Mouse (Mus musculus) gonadal fat pad, adult 2 months (tissue): Measurements from ENCODE around the gene Lcp2. TPM values are rescaled to one million over a fixed set of nuclear protein-coding genes. Genes with fewer than 3 reads are reported as not detected.

ENCODE experiments used
- DNase-seq: peaks from one replicate; pipeline ENCODE4 v3.0.0-alpha.2; 2012; ENCODE audit warnings: low read depth
- polyA plus RNA-seq: library from polyadenylated mRNA; depleted of rRNA; stranded (reverse); fragments of >200 nt; gene quantifications from 2 replicates; pipeline ENCODE4 v1.2.3, GENCODE M21; 2012; rRNA removed

Gene Lcp2
- polyA plus RNA-seq: 3.0 and 3.3 TPM in 2 replicates

- no peak for DNase-seq
These were observed at the start of gene Lcp2 for GRCm38 (mm10) chr11:34046767-34047541. Lcp2 (plus strand) TSS chr11:34046920.

- no peak for DNase-seq
These were observed 48.5 kb upstream of the Lcp2 start for GRCm38 (mm10) chr11:33998244-33998643.

GRCm38 (mm10) chr11:34000416-34000815 is 46.3 kb upstream of the Lcp2 start:
- no peak for DNase-seq

- no peak for DNase-seq
These were observed 44.7 kb upstream of the Lcp2 start for GRCm38 (mm10) chr11:34001938-34002592.

GRCm38 (mm10) chr11:34002593-34002965 is 44.1 kb upstream of the Lcp2 start:
- DNase-seq: no peak

GRCm38 (mm10) chr11:34007616-34008015 is 39.1 kb upstream of the Lcp2 start:
- no peak for DNase-seq

DNA sequence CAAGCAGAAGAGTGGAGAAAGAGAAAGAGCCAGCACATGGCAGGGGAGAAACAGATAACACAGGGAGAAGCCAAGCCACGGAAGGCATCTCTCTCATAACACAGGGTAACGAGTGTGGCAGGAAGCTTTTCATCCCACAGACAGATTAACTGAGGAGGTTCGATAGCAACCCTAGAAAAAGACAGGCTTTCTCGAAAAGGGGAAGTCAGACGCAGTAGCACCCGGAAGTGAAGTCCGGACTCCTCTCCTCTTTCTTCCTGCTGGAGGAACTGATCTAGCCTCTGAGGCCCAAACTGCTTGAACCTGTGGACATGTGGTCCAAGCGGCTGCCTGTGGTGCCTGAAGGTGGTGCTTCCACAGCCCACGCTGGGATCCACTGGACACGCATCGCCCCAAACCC is 38.5 kb upstream of the Lcp2 start:
- no peak for DNase-seq

DNA sequence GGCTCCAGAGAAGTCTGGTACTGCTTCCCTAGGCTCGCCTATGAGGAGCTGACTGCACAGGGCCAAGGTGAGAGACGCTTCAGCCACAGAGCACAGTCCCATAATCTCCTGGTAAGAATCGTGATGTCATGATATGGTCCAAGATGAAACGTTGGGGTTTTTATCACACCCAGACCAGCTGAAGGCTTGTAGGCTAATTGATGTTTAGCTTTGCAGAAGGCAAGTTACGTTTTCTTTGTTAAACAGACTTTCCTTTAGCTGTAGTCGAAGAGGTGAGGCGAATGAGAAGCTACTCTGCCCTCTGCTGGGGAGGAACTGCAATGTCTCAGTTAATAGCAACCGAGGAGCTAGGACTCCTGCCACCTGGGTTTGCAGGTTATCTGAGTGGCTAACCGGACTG is 38.0 kb upstream of the Lcp2 start:
- DNase-seq: no peak

DNA sequence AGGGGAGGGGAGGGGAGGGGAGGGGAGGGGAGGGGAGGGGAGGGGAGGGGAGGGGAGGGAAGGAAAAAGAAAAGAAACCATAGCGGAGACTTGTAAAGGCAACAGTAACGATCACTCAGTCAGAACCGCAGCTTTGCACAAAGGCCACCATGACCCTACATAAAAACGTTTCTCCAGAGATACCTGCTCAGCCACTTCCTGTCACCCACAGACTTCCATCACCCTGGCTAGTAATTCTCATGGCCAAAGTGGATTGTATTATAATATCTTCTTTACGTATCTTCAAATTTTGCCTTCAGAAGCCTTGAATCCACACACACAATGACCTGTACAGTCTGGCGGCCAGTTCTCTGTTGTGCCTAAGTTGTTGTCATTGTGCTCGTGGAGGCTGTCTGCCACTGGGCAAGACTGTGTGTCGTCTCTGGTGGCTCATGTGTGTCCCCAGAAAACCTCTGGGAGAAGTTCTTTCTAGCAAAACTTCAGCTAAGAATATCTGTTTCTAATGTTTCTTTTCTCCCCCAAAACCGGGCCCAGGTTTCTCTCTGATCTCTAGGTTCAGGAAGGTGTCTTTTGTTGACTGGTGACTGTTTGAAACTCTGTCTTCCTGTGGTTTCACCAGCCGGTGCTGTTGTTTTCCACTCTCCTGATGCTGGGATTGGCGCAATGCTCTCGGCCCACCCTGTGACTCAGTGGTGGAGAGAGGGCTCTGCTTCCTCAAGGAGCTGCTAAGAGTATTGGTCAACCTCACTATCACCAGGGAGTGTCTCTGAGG is 37.2 kb upstream of the Lcp2 start:
- DNase-seq: no peak

DNA sequence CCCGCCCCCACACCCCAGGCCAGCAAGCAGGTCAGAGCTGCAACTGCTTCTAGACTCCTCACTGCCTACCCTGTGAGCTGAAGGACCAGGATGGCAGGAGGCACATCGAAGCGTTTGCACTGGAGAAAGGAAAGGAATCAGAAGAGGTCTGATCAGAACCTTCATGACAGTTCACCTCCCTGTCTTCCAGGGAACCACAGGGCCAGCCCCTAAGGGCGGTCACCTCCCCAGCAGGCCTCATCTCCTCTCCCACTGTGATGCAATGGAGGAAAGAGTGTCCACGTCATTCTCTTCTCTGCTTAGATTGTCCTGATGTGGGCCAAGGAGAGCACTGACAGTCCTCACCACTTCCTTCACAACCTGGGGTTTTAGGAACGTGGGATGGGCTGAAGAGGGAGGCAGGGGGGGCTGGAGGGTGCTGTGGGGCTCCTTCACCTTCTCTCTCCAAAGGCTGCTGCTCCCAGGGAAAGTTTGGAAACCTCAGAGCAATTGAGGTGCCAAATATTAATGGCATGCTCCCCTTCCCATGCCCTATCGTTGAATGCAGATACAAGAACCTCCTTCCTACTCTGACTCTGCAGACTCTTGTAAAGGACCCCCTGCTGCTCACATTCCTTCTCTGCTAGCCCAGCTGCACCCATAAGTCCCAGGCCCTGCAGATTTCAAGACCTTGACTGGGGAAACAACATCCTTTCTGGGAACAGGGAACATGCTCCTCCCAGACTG is 36.4 kb upstream of the Lcp2 start:
- DNase-seq: no peak

- DNase-seq: no peak
These were observed 35.9 kb upstream of the Lcp2 start for GRCm38 (mm10) chr11:34010859-34011172.

- DNase-seq: no peak
These were observed 34.6 kb upstream of the Lcp2 start for GRCm38 (mm10) chr11:34012007-34012652.

DNA sequence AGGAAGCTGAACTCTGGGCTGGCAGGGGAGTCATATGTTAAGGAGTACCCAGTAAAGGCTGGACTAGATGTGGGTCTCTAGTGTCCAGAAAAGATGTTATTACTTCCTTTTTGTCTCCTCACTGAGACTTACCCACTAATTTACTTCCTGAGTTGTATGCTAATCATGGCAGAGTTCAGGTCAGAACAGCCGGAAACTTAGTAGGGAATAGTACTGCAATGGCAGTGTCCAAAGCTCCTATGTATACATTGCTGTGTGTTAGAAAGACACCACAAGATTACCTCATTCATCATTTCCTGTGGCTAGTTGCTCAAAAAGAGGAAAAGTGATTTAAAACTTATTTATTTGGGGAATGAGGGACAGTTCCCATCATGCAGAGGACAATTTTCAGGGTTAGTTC is 21.6 kb upstream of the Lcp2 start:
- DNase-seq: no peak

GRCm38 (mm10) chr11:34029658-34030057 is 17.1 kb upstream of the Lcp2 start:
- no peak for DNase-seq

- no peak for DNase-seq
These were observed 15.5 kb upstream of the Lcp2 start for GRCm38 (mm10) chr11:34031015-34031805.

DNA sequence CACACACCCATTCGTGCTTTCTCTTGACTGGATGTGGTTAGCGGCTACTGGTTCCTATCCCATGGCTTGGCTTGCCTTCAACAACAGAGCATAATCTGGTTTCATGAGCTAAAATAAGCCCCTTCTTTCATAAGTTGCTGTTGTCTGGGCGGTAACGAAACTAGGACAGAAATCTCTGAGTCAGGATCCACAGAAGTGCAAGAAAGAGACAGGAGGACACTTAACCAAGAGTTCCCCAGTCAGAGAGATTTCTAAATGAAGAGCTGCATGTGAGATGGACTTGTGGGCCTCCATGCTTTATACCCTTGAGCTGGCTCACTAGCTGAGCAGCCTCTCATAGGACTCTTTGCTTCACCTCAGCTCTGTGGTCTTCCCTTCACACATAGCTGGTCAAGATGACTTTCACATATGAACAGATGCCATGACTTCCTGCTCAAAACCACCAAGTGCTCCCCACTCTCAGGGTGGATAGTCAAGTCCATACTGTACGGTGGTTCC is 12.7 kb upstream of the Lcp2 start:
- DNase-seq: no peak

GRCm38 (mm10) chr11:34034794-34035193 is 11.9 kb upstream of the Lcp2 start:
- DNase-seq: no peak

DNA sequence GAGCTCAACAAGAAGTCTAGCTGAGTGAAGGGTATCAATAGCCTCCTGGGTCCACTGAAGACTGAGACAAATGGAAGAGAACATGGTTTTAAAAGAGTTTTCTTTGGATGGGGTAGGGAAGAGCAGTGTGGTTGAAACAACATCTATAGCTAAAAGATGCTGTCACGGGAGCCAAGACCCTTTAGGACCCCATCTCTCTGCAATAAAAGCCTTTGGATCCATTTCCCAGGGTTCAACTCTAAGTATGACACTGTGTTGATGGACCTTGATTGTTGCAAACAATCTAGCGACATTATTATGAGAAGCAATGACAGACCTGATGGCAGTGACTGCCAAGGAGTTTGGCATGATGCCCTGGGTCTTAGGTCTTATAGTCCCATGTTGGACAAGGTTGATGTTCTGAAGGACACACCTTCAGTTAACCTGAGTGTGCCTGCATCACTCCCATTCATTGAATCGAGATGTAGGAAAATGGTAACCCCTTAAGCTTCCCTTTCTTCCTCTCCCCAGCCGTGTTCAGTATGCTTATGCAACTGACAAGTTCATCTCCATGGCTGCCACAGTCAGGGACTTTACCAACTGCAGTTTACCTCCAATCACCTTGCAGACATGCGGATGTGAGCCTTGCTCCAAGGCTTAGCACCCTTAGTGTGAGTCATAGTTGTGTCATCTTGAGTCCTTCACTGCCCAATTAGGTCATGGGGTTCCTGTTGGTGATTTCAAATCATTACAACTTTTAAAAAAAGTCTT is 10.6 kb upstream of the Lcp2 start:
- no peak for DNase-seq

- no peak for DNase-seq
These were observed 6.7 kb upstream of the Lcp2 start for GRCm38 (mm10) chr11:34040061-34040460.

DNA sequence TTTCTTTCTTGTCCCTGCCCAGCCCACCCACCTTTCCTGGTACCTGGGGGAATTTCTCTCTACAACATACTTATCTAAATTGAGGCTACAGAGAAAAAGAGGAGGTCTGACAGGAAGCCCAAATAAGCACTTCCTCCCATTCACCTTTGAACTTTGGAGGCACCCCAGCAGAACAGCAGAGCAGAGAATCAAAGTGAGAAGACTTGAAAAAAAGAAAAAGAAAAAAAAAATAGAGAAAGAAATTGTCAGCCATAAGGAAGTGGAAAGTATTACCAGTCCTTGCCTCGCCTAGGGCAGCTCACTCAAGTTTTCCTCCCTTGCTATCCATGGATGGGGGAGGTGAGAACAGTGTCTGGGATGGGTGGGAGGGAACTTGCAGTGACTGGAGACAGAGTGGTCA is 3.9 kb upstream of the Lcp2 start:
- DNase-seq: no peak
